Mouse (Mus musculus) layer of hippocampus, postnatal 25 days (tissue): ENCODE data around the gene Atg9a. TPM values are rescaled to one million over a fixed set of nuclear protein-coding genes. Genes with fewer than 3 reads are reported as not detected.

ENCODE experiments used
- microRNA-seq, 2 experiments: library from miRNA; unstranded; fragments of <30 nt; microRNA quantifications; one replicate each; pipeline ENCODE4 v1.2.0; 2021
- total RNA-seq, 2 experiments: library from RNA; stranded (reverse); gene quantifications; 2 replicates each; pipeline ENCODE4 v1.2.3; 2021

Atg9a gene
- total RNA-seq, 2 experiments from 2014 or later = 119 to 121 TPM

Small RNAs within 50 kb of the gene (microRNA-seq; reads per million reads assigned to microRNA genes)
- 0 reads per million in 2 experiments for gene Gm27943

Other genes starting within 250 kb of the Atg9a start
- under 1 TPM; 0.10 to 0.38 TPM for gene Ihh, start 240.5 kb downstream of the Atg9a start, total RNA-seq
- gene Nhej1, start 67.0 kb downstream of the Atg9a start, total RNA-seq = 1 to 10 TPM; 2.7 to 3.2 TPM
- gene Slc23a3, start 58.3 kb downstream of the Atg9a start, total RNA-seq = under 1 TPM; 0.30 to 0.35 TPM
- 10 to 100 TPM; 26.6 to 38.6 TPM for gene Cnppd1, start 49.5 kb downstream of the Atg9a start, total RNA-seq
- 100 to 1,000 TPM; 172 to 177 TPM for gene Retreg2, start 49.4 kb downstream of the Atg9a start, total RNA-seq
- gene Zfand2b, start 23.6 kb downstream of the Atg9a start, total RNA-seq = 10 to 100 TPM; 33.8 to 34.5 TPM
- 10 to 100 TPM; 25.2 to 28.0 TPM for gene Abcb6, start 11.8 kb downstream of the Atg9a start, total RNA-seq
- gene Ankzf1, start within 50 bp of the Atg9a start, total RNA-seq = 10 to 100 TPM; 19.4 to 24.0 TPM
- gene Glb1l, start 18.6 kb upstream of the Atg9a start, total RNA-seq = 10 to 100 TPM; 12.6 to 14.4 TPM
- 10 to 100 TPM; 88.3 to 92.4 TPM for gene Stk16, start 18.6 kb upstream of the Atg9a start, total RNA-seq
- 100 to 1,000 TPM; 560 to 573 TPM for gene Tuba4a, start 27.7 kb upstream of the Atg9a start, total RNA-seq
- gene A630095N17Rik, start 39.9 kb upstream of the Atg9a start, total RNA-seq = not detected
- gene Dnajb2, start 44.2 kb upstream of the Atg9a start, total RNA-seq = 10 to 100 TPM; 72.6 to 78.9 TPM
- gene Ptprn, start 72.3 kb upstream of the Atg9a start, total RNA-seq = 100 to 1,000 TPM; 369 to 386 TPM
- 100 to 1,000 TPM in 1 of 2 experiments, 10 to 100 TPM in 1; 63.7 to 105 TPM for gene Resp18, start 86.2 kb upstream of the Atg9a start, total RNA-seq
- 10 to 100 TPM; 43.3 to 49.5 TPM for gene Dnpep, start 125.8 kb upstream of the Atg9a start, total RNA-seq
- 1 to 10 TPM in 1 of 2 experiments, under 1 TPM in 1; 0.94 to 1.2 TPM for gene Des, start 168.1 kb upstream of the Atg9a start, total RNA-seq
- 100 to 1,000 TPM; 154 to 196 TPM for gene Speg, start 183.1 kb upstream of the Atg9a start, total RNA-seq
- 10 to 100 TPM; 60.5 to 66.7 TPM for gene Gmppa, start 243.7 kb upstream of the Atg9a start, total RNA-seq